Mouse (Mus musculus) hindlimb bud, embryonic 11.5 days (tissue): ENCODE results near the gene Mtch2.
"Not testable (repeated sequence)": the region's sequence is repeated elsewhere in the genome, so short reads cannot be mapped to it uniquely, and the experiment has no call there.

ENCODE experiments used
- DNase-seq: peaks from one replicate; pipeline ENCODE4 v3.0.0-alpha.2; 2012; ENCODE audit warnings: low read depth, low spot score; ENCODE audit errors: extremely low spot score

Mtch2 gene

GRCm38 (mm10) chr2:90846955-90847680 lies at the start of gene Mtch2:
Gene Mtch2, plus strand, starts transcription at chr2:90847155.
- peak; percentile 89 for DNase-seq

- no peak for DNase-seq
Observed at GRCm38 (mm10) chr2:90808241-90809126, 38.5 kb upstream of the Mtch2 start.

- DNase-seq, result no peak
Observed at GRCm38 (mm10) chr2:90810751-90811150, 36.2 kb upstream of the Mtch2 start.

- no peak for DNase-seq
Observed at GRCm38 (mm10) chr2:90815266-90815665, 31.7 kb upstream of the Mtch2 start.

GRCm38 (mm10) chr2:90816144-90816543 lies 30.8 kb upstream of the Mtch2 start:
- DNase-seq, result no peak

- DNase-seq, result no peak
Observed at GRCm38 (mm10) chr2:90818710-90819109, 28.2 kb upstream of the Mtch2 start.

- no peak for DNase-seq
Observed at GRCm38 (mm10) chr2:90820894-90821293, 26.1 kb upstream of the Mtch2 start.

GRCm38 (mm10) chr2:90822978-90823377 lies 24.0 kb upstream of the Mtch2 start:
- DNase-seq, result no peak

- DNase-seq, result no peak
Observed at GRCm38 (mm10) chr2:90823781-90824180, 23.2 kb upstream of the Mtch2 start.

GRCm38 (mm10) chr2:90824528-90824927 lies 22.4 kb upstream of the Mtch2 start:
- not testable (repeated sequence) for DNase-seq

GRCm38 (mm10) chr2:90825515-90826172 lies 21.3 kb upstream of the Mtch2 start:
- no peak for DNase-seq

GRCm38 (mm10) chr2:90828739-90829138 lies 18.2 kb upstream of the Mtch2 start:
- no peak for DNase-seq

- no peak for DNase-seq
Observed at GRCm38 (mm10) chr2:90833502-90833901, 13.5 kb upstream of the Mtch2 start.

- no peak for DNase-seq
Observed at GRCm38 (mm10) chr2:90838621-90839020, 8.3 kb upstream of the Mtch2 start.

GRCm38 (mm10) chr2:90843666-90844065 lies 3.3 kb upstream of the Mtch2 start:
- no peak for DNase-seq

GRCm38 (mm10) chr2:90844262-90844661 lies 2.7 kb upstream of the Mtch2 start:
- no peak for DNase-seq

- DNase-seq, result no peak
Observed at GRCm38 (mm10) chr2:90845234-90845633, 1.7 kb upstream of the Mtch2 start.

- DNase-seq, result no peak
Observed at GRCm38 (mm10) chr2:90846171-90846570, 784 bp upstream of the Mtch2 start.

- no peak for DNase-seq
Observed at GRCm38 (mm10) chr2:90846597-90846954, 379 bp upstream of the Mtch2 start.

- DNase-seq, result peak; percentile 18
Observed at GRCm38 (mm10) chr2:90847681-90848050, 711 bp downstream of the Mtch2 start.

GRCm38 (mm10) chr2:90848331-90848730 lies 1.4 kb downstream of the Mtch2 start:
- DNase-seq, result no peak

- no peak for DNase-seq
Observed at GRCm38 (mm10) chr2:90850401-90850800, 3.4 kb downstream of the Mtch2 start.
